Mouse (Mus musculus): ENCODE data around the gene Aym1.

Gene Aym1

GRCm38 (mm10) chr5:113402702-113403101 lies 45.6 kb downstream of the Aym1 start:
- no peak for DNase-seq (ENCODE audit: low spot score in 2 of 2)

- DNase-seq (ENCODE audit: low spot score in 2 of 2) = no peak
These were observed 50.3 kb downstream of the Aym1 start for GRCm38 (mm10) chr5:113407346-113407745.
